Mouse (Mus musculus) MEL (cell line): ENCODE measurements around the gene Nexn.

ENCODE experiments used
- CTCF ChIP-seq, 3 experiments: IDR thresholded peaks in 2 of 3; conservative IDR thresholded peaks in 1 of 3; 2 replicates each; pipeline ENCODE4 v1.5.1; 2011 to 2012; ENCODE audit warnings: low read length in 3 of 3, low read depth in 2 of 3, mild to moderate bottlenecking in 2 of 3, improper control_type of control experiment in 1 of 3, inconsistent platforms in 1 of 3, mixed read lengths in 1 of 3, moderate library complexity in 1 of 3; ENCODE audit not compliant: control insufficient read depth in 1 of 3, insufficient read depth in 1 of 3, poor library complexity in 1 of 3, severe bottlenecking in 1 of 3
- EP300 ChIP-seq, 2 experiments: IDR thresholded peaks; 2 replicates each; pipeline ENCODE4 v1.6.1; 2011; ENCODE audit warnings: improper control_type of control experiment in 2 of 2, low read length in 2 of 2, low read depth in 1 of 2, mild to moderate bottlenecking in 1 of 2
- POLR2A ChIP-seq, 2 experiments: IDR thresholded peaks; 2 replicates each; pipeline ENCODE4 v1.6.1; 2011 to 2012; ENCODE audit warnings: low read length in 2 of 2, mild to moderate bottlenecking in 2 of 2, control low read depth in 1 of 2, improper control_type of control experiment in 1 of 2, low read depth in 1 of 2, moderate library complexity in 1 of 2; ENCODE audit not compliant: control insufficient read depth in 1 of 2, insufficient read depth in 1 of 2, poor library complexity in 1 of 2
- POLR2AphosphoS5 ChIP-seq: IDR thresholded peaks from 2 replicates; pipeline ENCODE4 v1.6.1; 2012; ENCODE audit warnings: low read depth, borderline replicate concordance, mild to moderate bottlenecking, inconsistent platforms, low read length, moderate library complexity, mixed read lengths
- SMC3 ChIP-seq: IDR thresholded peaks from 2 replicates; pipeline ENCODE4 v1.6.1; 2011; ENCODE audit warnings: low read depth, low read length, improper control_type of control experiment
- ZC3H11A ChIP-seq: IDR thresholded peaks from 2 replicates; pipeline ENCODE4 v1.6.1; 2012; ENCODE audit warnings: low read depth, mild to moderate bottlenecking, inconsistent platforms, low read length, improper control_type of control experiment
- ZNF384 ChIP-seq: IDR thresholded peaks from 2 replicates; pipeline ENCODE4 v1.6.1; 2012; ENCODE audit warnings: low read depth, mild to moderate bottlenecking, inconsistent platforms, low read length, improper control_type of control experiment

GRCm38 (mm10) chr3:152250487-152250886 is 15.7 kb downstream of the Nexn start:
- TF ChIP-seq POLR2AphosphoS5 (no peak), CTCF (IDR thresholded peaks at IDR 0.05 in 2 of 3, conservative IDR thresholded peaks at IDR 0.05 in 1 of 3; ENCODE audit: control insufficient read depth in 1 of 3, insufficient read depth in 1 of 3, low read depth in 2 of 3, low read length in 3 of 3, poor library complexity in 1 of 3, severe bottlenecking in 1 of 3) (no peak), ZC3H11A (no peak), ZNF384 (no peak), POLR2A (IDR thresholded peaks at IDR 0.05; ENCODE audit: control insufficient read depth in 1 of 2, insufficient read depth in 1 of 2, low read depth in 1 of 2, low read length in 2 of 2, poor library complexity in 1 of 2) (no peak), SMC3 (no peak), EP300 (IDR thresholded peaks at IDR 0.05; ENCODE audit: low read depth in 1 of 2, low read length in 2 of 2) (no peak)
